Mouse (Mus musculus) myocyte (in vitro differentiated cells): ENCODE data around the gene Sema5a.

Source experiments
- MAX ChIP-seq: IDR thresholded peaks from one replicate; pipeline ENCODE4 v1.6.1; 2011; ENCODE audit warnings: low read depth, mild to moderate bottlenecking, control low read depth
- MYOD1 ChIP-seq, 3 experiments: IDR thresholded peaks; one replicate each; pipeline ENCODE4 v1.6.1; 2011; ENCODE audit warnings: control low read depth in 2 of 3, low read depth in 2 of 3, mild to moderate bottlenecking in 2 of 3, moderate library complexity in 1 of 3; ENCODE audit not compliant: insufficient read length in 2 of 3, control insufficient read depth in 1 of 3
- POLR2A ChIP-seq: IDR thresholded peaks from one replicate; pipeline ENCODE4 v1.6.1; 2011; ENCODE audit warnings: low read depth, mild to moderate bottlenecking, control low read depth, moderate library complexity; ENCODE audit not compliant: insufficient read length
- POLR2AphosphoS2 ChIP-seq: IDR thresholded peaks from one replicate; pipeline ENCODE4 v1.6.1; 2011; ENCODE audit warnings: low read depth, control low read depth; ENCODE audit not compliant: insufficient read length
- REST ChIP-seq: IDR thresholded peaks from one replicate; pipeline ENCODE4 v1.6.1; 2011; ENCODE audit warnings: mild to moderate bottlenecking, control low read depth, moderate library complexity; ENCODE audit not compliant: insufficient read depth, insufficient read length
- USF1 ChIP-seq: IDR thresholded peaks from one replicate; pipeline ENCODE4 v1.6.1; 2011; ENCODE audit warnings: low read depth, mild to moderate bottlenecking, control low read depth, moderate library complexity

GRCm38 (mm10) chr15:32328370-32329004 lies 83.9 kb downstream of the Sema5a start:
- no peak for TF ChIP-seq POLR2A
- no peak for TF ChIP-seq POLR2AphosphoS2
- no peak for TF ChIP-seq MAX
- peak; percentile 90 to 96 (median 95) for TF ChIP-seq MYOD1 (IDR thresholded peaks at IDR 0.05; ENCODE audit: control insufficient read depth in 1 of 3, insufficient read length in 2 of 3, low read depth in 2 of 3)
- peak; percentile 37 for TF ChIP-seq USF1
- no peak for TF ChIP-seq REST
